9 mouse cellular contexts compared by ENCODE assay signal in genomic region chr12:55013626-55014398, GRCm38 (mm10). TPM values are rescaled to one million over a fixed set of nuclear protein-coding genes. Genes with fewer than 3 reads are reported as not detected.
DNase-seq lines count a peak whose midpoint lies in the region; ATAC-seq and TF ChIP-seq lines count a peak whose summit lies in the region.
"Had no signal": no experiment of that assay in that cellular context is flagged by ENCODE, and none has a peak within 500 bp of the region (broad histone marks: within the 10 kb centered on the region; RNA-seq: fewer than 3 reads in every experiment).

TSS of gene Baz1a (minus strand) at chr12:55014348.

- no peak for DNase-seq in adrenal gland, adult 18-20 months (ENCODE audit: low spot score in 2 of 2)
- no peak for DNase-seq in adrenal gland, adult (ENCODE audit: inconsistent age in 2 of 2, low spot score in 1 of 2)
- no peak for DNase-seq in testis, postnatal 10 days (ENCODE audit: low spot score)
- DNase-seq in Muller cell, postnatal 12 days (ENCODE audit: inconsistent ontology term): no peak
- DNase-seq in cerebellum, adult 11-12 months: no peak
- DNase-seq in ovary, postnatal 14 days (ENCODE audit: low spot score): no peak
- DNase-seq: right cerebral cortex, adult 18-20 months had no signal

- TF ChIP-seq POLR2A in testis, adult 2 months (IDR thresholded peaks at IDR 0.05; ENCODE audit: control insufficient read depth, low read depth, low read length): no peak

- no peaks in the 10 kb centered on the region; the same call in 1 of the 2 replicates for H3K4me1 ChIP-seq in testis, adult 2 months (ENCODE audit: control insufficient read depth, insufficient read depth, low read length)
- H3K4me1 ChIP-seq in kidney, embryonic 15.5 days: 0 out of 2 replicates have a peak, but pooled peaks cover 6% of the 10 kb centered on the region

- no peaks in the 10 kb centered on the region for H3K27me3 ChIP-seq in testis, adult 2 months (ENCODE audit: control insufficient read depth, insufficient read depth, low read length)
- no peaks in the 10 kb centered on the region for H3K27me3 ChIP-seq in kidney, embryonic 15.5 days

- H3K4me2 ChIP-seq in kidney, embryonic 15.5 days: no peak within 1 kb of the TSS

- peak within 1 kb of the TSS; percentile 83 for H3K4me3 ChIP-seq in testis, adult 2 months (ENCODE audit: control insufficient read depth, low read depth, low read length)
- H3K4me3 ChIP-seq in kidney, embryonic 15.5 days (replicated peaks): no peak within 1 kb of the TSS

- no peak within 1 kb of the TSS for H3K9ac ChIP-seq in kidney, embryonic 15.5 days

- WGBS in kidney, embryonic 15.5 days: 84% methylated on average over 6 of the region's 6 CpGs

- peaks cover 4% of the 10 kb centered on the region; the same call in 1 of the 2 replicates for H3K36me3 ChIP-seq in testis, adult 2 months (ENCODE audit: control insufficient read depth, insufficient read depth, low read length)
- no peaks in the 10 kb centered on the region for H3K36me3 ChIP-seq in kidney, embryonic 15.5 days

- H3K27ac ChIP-seq in testis, adult 2 months (ENCODE audit: control insufficient read depth, insufficient read depth, low read depth, low read length): peak within 1 kb of the TSS; percentile 79
- no peak within 1 kb of the TSS for H3K27ac ChIP-seq in kidney, embryonic 15.5 days

- no peak for TF ChIP-seq CTCF in testis, adult 2 months (IDR thresholded peaks at IDR 0.05; ENCODE audit: control insufficient read depth, insufficient read depth, insufficient replicate concordance, low read depth, low read length)

- ATAC-seq in kidney, embryonic 15.5 days (replicated peaks; ENCODE audit: low FRiP score): no peak

- no peaks in the 10 kb centered on the region for H3K9me3 ChIP-seq in kidney, embryonic 15.5 days (replicated peaks)

RNA-seq across cellular contexts. Expression of gene Baz1a, which starts in this region (rescaled TPM):
- 10 to 100 TPM; 22.8 to 23.0 TPM for total RNA-seq in adrenal gland, adult 18-20 months (2021)
- 50.0 and 51.8 TPM in 2 replicates for polyA plus RNA-seq in testis, adult 2 months (2012; rRNA removed)
- polyA plus RNA-seq in kidney, embryonic 15.5 days (2015; fragmentation: Nextera tagmentation; extraction: Ambion mirVana): 25.8 and 26.7 TPM in 2 replicates
